Mouse (Mus musculus) heart, embryonic 11.5 days (tissue): ENCODE measurements at regions not wholly inside any gene's neighbourhood (a gene's known extent, or its start where the extent isn't known, plus 50 kb on each side); places are given as distances from the start of the nearest gene placed in this dataset.

Experiments
- ATAC-seq: fragments of 200-750 bp; cut with Nextera tagmentation; replicated peaks from 2 replicates; pipeline ENCODE4 v1.8.0; 2017; ENCODE audit warnings: moderate library complexity; ENCODE audit not compliant: insufficient number of reproducible peaks, low FRiP score, low TSS enrichment
- H3K27ac ChIP-seq: fragments of 300-500 bp; sonication (generic); 2 replicates; pipeline ENCODE4 v1.5.1; 2014; ENCODE audit warnings: mild to moderate bottlenecking, low read depth, low read length
- H3K27me3 ChIP-seq: fragments of 300-500 bp; sonication (generic); 2 replicates; pipeline ENCODE4 v1.6.1; 2014; ENCODE audit warnings: mild to moderate bottlenecking, low read length, mixed read lengths; ENCODE audit not compliant: control insufficient read depth, insufficient read depth
- H3K36me3 ChIP-seq: fragments of 300-500 bp; sonication (generic); 2 replicates; pipeline ENCODE4 v1.6.1; 2014; ENCODE audit warnings: mild to moderate bottlenecking, low read length, moderate library complexity, mixed read lengths; ENCODE audit not compliant: control insufficient read depth, insufficient read depth
- H3K4me1 ChIP-seq: fragments of 300-500 bp; sonication (generic); 2 replicates; pipeline ENCODE4 v1.6.1; 2014; ENCODE audit warnings: low read length; ENCODE audit not compliant: control insufficient read depth, insufficient read depth
- H3K4me2 ChIP-seq: fragments of 300-500 bp; sonication (generic); 2 replicates; pipeline ENCODE4 v1.6.1; 2014; ENCODE audit warnings: mild to moderate bottlenecking, moderate library complexity
- H3K4me3 ChIP-seq: fragments of 300-500 bp; sonication (generic); 2 replicates; pipeline ENCODE4 v1.5.1; 2014; ENCODE audit warnings: low read depth, low read length
- H3K9ac ChIP-seq: fragments of 300-500 bp; sonication (generic); 2 replicates; pipeline ENCODE4 v1.6.1; 2014; ENCODE audit warnings: mild to moderate bottlenecking, low read depth, low read length, moderate library complexity
- H3K9me3 ChIP-seq: fragments of 300-500 bp; sonication (generic); replicated peaks from 2 replicates; pipeline ENCODE4 v1.6.1; 2016; ENCODE audit warnings: low read length; ENCODE audit not compliant: control insufficient read depth
- WGBS: fragments of 180-500 bp; shearing (Covaris S2); extraction: QIAGEN DNeasy Blood & Tissue Kit; methylation state at CpG from one replicate; pipeline ENCODE4 v1.1.7; 2014; ENCODE audit not compliant: insufficient replicate concordance; 5-methylcytosine and 5-hydroxymethylcytosine counted together

GRCm38 (mm10) chr17:7548456-7548855 is 163.2 kb upstream of the Unc93a2 start:
- Histone ChIP-seq H3K9ac (no peak overlapping the region), H3K27ac (no peak overlapping the region), H3K9me3 (no peaks in the 10 kb centered on the region), H3K4me1 (no peaks in the 10 kb centered on the region), H3K4me2 (no peak overlapping the region), H3K27me3 (no peaks in the 10 kb centered on the region), H3K4me3 (no peak overlapping the region), H3K36me3 (no peaks in the 10 kb centered on the region)
- ATAC-seq, result no peak
- 76% methylated on average over 2 of the region's 2 CpGs for WGBS

DNA sequence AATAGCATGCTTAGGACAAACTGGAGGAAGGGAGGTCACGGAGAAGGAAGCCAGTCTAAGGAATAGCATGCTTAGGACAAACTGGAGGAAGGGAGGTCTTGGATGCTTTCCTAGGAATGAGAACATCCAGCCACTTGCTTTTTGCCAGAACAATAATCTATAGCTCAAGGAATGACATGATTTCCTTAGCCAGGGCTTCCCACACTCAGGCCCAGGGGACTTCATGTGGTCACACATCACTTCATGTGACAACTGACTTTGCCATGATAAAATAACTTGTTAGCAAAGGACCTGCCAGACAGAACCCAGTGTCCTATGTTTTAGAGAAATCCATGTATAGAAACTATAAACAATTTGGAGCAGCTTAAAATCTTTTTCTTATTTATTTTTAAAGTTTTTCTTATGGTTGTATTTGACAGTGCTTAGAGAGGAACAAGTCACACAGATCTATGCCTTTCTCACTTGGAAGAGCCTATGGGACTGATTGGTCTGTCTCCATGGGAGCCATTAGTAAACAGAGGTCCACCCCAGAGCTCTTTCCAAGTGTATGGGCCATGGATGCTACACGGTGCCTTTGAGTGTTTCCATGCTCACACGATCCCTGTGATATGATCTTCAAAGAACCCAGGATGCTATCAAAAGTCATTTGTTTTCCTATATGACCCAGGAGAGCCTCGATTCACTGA is 153.3 kb upstream of the Unc93a2 start:
- Histone ChIP-seq H3K4me3 (no peak overlapping the region), H3K27ac (no peak overlapping the region), H3K4me1 (no peaks in the 10 kb centered on the region)

DNA sequence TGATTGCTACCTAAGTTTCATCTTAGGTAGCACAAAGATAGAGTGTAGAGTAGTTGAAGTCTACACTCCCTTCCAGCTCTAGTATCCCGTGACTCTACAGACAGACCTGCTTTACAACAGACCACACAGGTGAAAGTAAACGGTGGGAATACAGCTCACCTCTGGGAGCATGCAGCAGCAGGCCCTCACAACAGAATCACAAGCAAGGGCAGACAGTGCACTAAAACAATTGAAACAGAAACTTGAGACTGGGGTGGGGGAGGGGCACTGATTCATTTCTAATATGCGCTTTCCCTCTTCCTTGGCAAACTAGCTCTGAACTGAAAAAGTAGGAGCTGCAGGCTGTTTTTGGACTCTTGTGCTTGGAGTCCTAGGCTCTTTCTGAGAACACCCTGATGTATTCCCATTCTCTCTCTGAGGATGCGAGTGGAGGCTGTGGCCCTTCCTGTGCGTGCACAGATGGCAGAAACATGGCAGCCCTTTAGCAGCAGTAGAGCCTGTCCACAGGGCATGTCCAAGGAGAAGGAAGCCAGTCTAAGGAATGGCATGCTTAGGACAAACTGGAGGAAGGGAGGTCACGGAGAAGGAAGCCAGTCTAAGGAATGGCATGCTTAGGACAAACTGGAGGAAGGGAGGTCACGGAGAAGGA is 152.5 kb upstream of the Unc93a2 start:
- no peak for ATAC-seq
- WGBS, result 67% methylated on average over 7 of the region's 7 CpGs
- Histone ChIP-seq H3K27ac (no peak overlapping the region), H3K27me3 (no peaks in the 10 kb centered on the region), H3K9ac (no peak overlapping the region), H3K4me2 (no peak overlapping the region), H3K36me3 (no peaks in the 10 kb centered on the region), H3K9me3 (no peaks in the 10 kb centered on the region; the same call in 1 of the 2 replicates), H3K4me1 (no peaks in the 10 kb centered on the region), H3K4me3 (no peak overlapping the region)

More for the DNA sequence above, 153.3 kb upstream of the Unc93a2 start:
- Histone ChIP-seq H3K9ac (no peak overlapping the region), H3K36me3 (no peaks in the 10 kb centered on the region), H3K9me3 (no peaks in the 10 kb centered on the region; the same call in 1 of the 2 replicates), H3K27me3 (no peaks in the 10 kb centered on the region), H3K4me2 (no peak overlapping the region)
- ATAC-seq, result no peak
- 52% methylated on average over 4 of the region's 4 CpGs for WGBS

DNA sequence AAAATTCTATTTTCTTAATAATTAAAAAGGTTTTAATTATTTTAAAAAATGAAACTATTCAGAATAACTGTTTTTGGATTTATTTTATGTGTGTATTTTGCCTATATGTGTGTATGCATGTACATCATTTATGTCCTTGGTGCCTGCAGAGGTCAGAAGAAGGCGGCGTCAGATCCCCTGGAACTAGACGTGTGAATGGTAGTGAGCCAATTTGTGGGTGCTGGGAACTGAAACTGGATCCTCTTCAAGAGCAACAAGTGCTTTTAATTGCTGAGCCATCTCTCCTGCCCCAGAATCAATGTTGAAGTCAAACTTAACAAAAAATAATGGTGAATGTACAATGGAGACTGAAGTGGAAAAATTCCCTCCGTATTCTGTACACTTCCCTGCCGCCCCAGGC is 151.9 kb upstream of the Unc93a2 start:
- 86% methylated on average over 5 of the region's 5 CpGs for WGBS
- no peak overlapping the region for H3K4me3 ChIP-seq
- no peak overlapping the region for H3K9ac ChIP-seq
- H3K4me1 ChIP-seq, result no peaks in the 10 kb centered on the region
- no peak overlapping the region for H3K27ac ChIP-seq
- no peaks in the 10 kb centered on the region for H3K27me3 ChIP-seq
- no peaks in the 10 kb centered on the region for H3K36me3 ChIP-seq
- H3K4me2 ChIP-seq, result no peak overlapping the region
- no peak for ATAC-seq
- H3K9me3 ChIP-seq, result no peaks in the 10 kb centered on the region; the same call in 1 of the 2 replicates

DNA sequence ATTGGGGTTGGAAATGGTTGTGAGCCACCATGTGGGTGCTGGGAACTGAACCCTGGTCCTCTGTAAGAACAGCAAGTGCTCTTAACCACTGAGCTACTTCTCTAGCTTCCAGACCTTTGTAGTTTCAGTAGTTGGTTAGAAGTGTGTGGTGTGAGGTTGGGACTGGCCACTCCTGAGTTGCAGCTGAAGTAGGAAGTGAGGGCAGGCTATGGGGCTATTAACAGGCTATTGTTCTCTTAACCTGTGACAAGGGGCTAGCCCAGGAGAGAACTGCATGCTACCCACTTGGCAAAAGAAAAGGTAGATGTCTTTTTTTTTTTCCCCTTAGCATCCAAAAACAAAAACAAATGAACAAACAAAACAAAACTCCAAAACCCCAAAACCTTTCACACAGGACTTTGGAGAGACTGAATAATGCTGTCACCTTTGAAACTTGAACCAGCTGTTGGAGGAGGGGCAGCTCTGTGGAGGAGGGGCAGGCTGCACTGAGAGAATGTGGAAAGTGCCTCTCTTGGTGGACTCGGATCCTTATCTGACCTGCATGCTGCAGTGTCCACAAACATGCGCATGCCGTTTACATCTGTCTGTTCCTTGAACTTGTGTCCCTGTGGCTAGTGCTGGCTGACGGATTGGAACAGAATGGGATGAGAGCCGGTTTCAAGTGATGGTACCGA is 149.3 kb upstream of the Unc93a2 start:
- no peak overlapping the region for H3K4me2 ChIP-seq
- no peaks in the 10 kb centered on the region for H3K4me1 ChIP-seq
- no peak for ATAC-seq
- H3K4me3 ChIP-seq, result no peak overlapping the region
- no peaks in the 10 kb centered on the region for H3K36me3 ChIP-seq
- no peak overlapping the region for H3K9ac ChIP-seq
- no peaks in the 10 kb centered on the region for H3K27me3 ChIP-seq
- H3K27ac ChIP-seq, result no peak overlapping the region
- 68% methylated on average over 6 of the region's 6 CpGs for whole genome bisulfite sequencing
- H3K9me3 ChIP-seq, result no peaks in the 10 kb centered on the region

DNA sequence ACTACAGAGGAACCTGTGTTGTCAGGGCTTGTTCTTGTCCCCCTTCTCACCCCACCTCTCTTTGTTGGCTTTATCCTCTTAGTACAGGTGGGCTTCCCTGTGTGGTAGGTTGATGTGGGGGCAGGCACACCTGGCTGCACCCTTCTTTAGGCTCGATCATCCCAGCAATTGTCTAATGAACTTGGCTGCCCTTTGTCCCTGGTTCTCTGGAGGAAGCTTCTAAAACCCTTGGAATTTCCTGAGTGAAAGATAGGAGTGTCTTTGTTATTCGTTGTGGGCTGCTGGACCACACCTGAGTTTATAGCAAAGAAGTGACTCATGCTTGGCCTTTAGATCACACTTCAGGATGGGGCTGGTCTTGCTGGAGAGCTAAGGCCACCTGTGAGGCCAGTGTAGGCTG is 148.3 kb upstream of the Unc93a2 start:
- no peaks in the 10 kb centered on the region for H3K27me3 ChIP-seq
- H3K4me3 ChIP-seq, result no peak overlapping the region
- no peak overlapping the region for H3K27ac ChIP-seq
- H3K9ac ChIP-seq, result no peak overlapping the region
- H3K36me3 ChIP-seq, result no peaks in the 10 kb centered on the region
- H3K4me2 ChIP-seq, result no peak overlapping the region
- WGBS, result 52% methylated on average over 2 of the region's 2 CpGs
- H3K4me1 ChIP-seq, result no peaks in the 10 kb centered on the region
- ATAC-seq, result no peak
- H3K9me3 ChIP-seq, result no peaks in the 10 kb centered on the region

GRCm38 (mm10) chr17:7532618-7533017 is 147.4 kb upstream of the Unc93a2 start:
- H3K36me3 ChIP-seq, result no peaks in the 10 kb centered on the region
- no peak for ATAC-seq
- no peak overlapping the region for H3K4me3 ChIP-seq
- WGBS, result 78% methylated on average over 3 of the region's 3 CpGs
- H3K4me1 ChIP-seq, result no peaks in the 10 kb centered on the region
- no peaks in the 10 kb centered on the region for H3K9me3 ChIP-seq
- H3K9ac ChIP-seq, result no peak overlapping the region
- no peaks in the 10 kb centered on the region for H3K27me3 ChIP-seq
- no peak overlapping the region for H3K27ac ChIP-seq
- H3K4me2 ChIP-seq, result no peak overlapping the region

DNA sequence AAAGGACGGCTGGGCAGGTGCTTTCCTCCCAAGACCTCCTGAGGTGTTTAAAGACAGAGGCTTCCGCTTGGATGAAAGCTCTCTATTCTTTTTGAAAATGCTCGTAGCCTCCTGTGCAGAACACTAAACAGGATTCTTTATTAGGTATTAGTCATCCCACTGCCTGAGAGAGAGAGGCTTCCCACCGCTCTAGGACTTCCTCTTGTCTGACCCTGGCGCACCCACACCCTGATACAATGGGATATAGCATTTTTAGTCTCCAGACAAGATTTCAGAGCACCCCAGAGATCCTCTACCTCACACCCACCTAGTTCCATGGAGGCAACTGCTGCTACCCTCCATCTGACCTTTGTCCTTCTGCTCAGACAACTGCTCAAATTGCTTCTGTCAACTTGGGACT is 144.0 kb upstream of the Unc93a2 start:
- ATAC-seq, result no peak
- 52% methylated on average over 5 of the region's 5 CpGs for WGBS
- H3K27ac ChIP-seq, result no peak overlapping the region

More for the DNA sequence above, 144.0 kb upstream of the Unc93a2 start:
- Histone ChIP-seq H3K27me3 (no peaks in the 10 kb centered on the region), H3K4me3 (no peak overlapping the region), H3K4me2 (no peak overlapping the region), H3K9ac (no peak overlapping the region), H3K9me3 (no peaks in the 10 kb centered on the region), H3K4me1 (no peaks in the 10 kb centered on the region), H3K36me3 (no peaks in the 10 kb centered on the region)
